Mouse (Mus musculus): Measurements from ENCODE around the gene Fuom. TPM values are rescaled to one million over a fixed set of nuclear protein-coding genes. Genes with fewer than 3 reads are reported as not detected.

Gene Fuom
- polyA plus RNA-seq, 1 experiment from 2014 or later: 75.8 TPM

- Histone ChIP-seq H3K27me3 (ENCODE audit: insufficient read depth, low read length) (no peaks in the 10 kb centered on the region), H3K36me3 (replicated peaks; ENCODE audit: insufficient read depth, low read length) (peaks cover 12% of the 10 kb centered on the region), H3K4me2 (ENCODE audit: low read depth, low read length) (peak overlapping the region; percentile 99), H3K4me1 (ENCODE audit: insufficient read depth) (peaks cover 16% of the 10 kb centered on the region), H3K9ac (replicated peaks) (peak overlapping the region; percentile 84), H3K9me3 (ENCODE audit: low read length) (no peaks in the 10 kb centered on the region), H3K4me3 (ENCODE audit: low read depth, low read length) (peak overlapping the region; percentile 77), H3K27ac (ENCODE audit: low read depth) (peak overlapping the region; percentile 57; the same call in 1 of the 2 replicates)
- ATAC-seq: peak; percentile 99
- TF ChIP-seq CTCF (IDR thresholded peaks at IDR 0.05; ENCODE audit: low read depth) (no peak), EP300 (IDR thresholded peaks at IDR 0.05; ENCODE audit: low read depth) (no peak)
- peak; percentile 96 for DNase-seq
- WGBS (ENCODE audit: insufficient replicate concordance): 2% methylated on average over 39 of the region's 40 CpGs
These were observed 23.2 kb upstream of the Fuom start for GRCm38 (mm10) chr7:140125278-140126021.

DNA sequence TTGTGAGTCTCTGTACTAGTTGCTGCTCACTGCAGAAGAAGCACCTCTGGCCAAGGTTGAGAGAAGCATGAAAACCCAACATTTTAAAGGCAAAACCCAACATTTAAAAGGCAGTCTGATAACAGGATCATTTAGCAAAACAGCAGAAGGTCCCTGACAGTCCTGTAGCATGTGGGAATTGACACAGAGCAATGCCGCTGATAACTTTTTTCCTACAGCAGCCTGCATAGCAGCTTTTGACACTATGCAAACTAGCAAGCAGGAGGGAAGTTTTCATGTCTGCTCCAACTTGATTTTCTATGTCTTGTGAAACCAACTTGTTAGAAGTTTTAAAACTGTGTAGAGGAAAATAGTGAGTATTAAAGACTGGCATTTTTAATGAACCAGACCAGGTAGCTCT, 22.1 kb upstream of the Fuom start:
- Histone ChIP-seq H3K9me3 (ENCODE audit: low read length) (no peaks in the 10 kb centered on the region), H3K4me1 (ENCODE audit: insufficient read depth) (peaks cover 16% of the 10 kb centered on the region), H3K4me2 (ENCODE audit: low read depth, low read length) (no peak overlapping the region), H3K36me3 (replicated peaks; ENCODE audit: insufficient read depth, low read length) (peaks cover 3% of the 10 kb centered on the region), H3K27me3 (ENCODE audit: insufficient read depth, low read length) (no peaks in the 10 kb centered on the region), H3K27ac (ENCODE audit: low read depth) (no peak overlapping the region), H3K4me3 (ENCODE audit: low read depth, low read length) (no peak overlapping the region), H3K9ac (replicated peaks) (no peak overlapping the region)
- 83% methylated on average over 1 of the region's 1 CpGs for WGBS (ENCODE audit: insufficient replicate concordance)
- ATAC-seq: no peak
- no peak for TF ChIP-seq EP300 (IDR thresholded peaks at IDR 0.05; ENCODE audit: low read depth)
- TF ChIP-seq CTCF (IDR thresholded peaks at IDR 0.05; ENCODE audit: low read depth): no peak
- no peak for DNase-seq

DNA sequence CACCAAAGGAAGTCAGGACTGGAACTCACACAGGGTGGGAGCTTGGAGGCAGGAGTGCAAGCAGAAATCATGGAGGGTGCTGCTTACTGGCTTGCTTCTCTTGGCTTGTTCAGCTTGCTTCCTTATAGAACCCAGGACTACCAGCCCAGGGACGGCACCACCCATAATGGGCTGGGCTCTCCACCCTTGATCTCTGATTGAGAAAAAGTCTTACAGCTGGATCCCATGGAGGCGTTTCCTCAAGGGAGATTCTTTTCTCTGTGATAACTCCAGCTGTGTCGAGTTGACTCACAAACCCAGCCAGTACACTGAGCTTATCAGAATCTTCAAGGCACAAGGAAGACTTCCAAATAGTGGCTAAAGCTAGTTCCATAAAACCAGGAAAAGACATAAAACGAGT, 20.5 kb upstream of the Fuom start:
- 33% methylated on average over 4 of the region's 4 CpGs for WGBS (ENCODE audit: insufficient replicate concordance)
- no peak for TF ChIP-seq EP300 (IDR thresholded peaks at IDR 0.05; ENCODE audit: low read depth)
- TF ChIP-seq CTCF (IDR thresholded peaks at IDR 0.05; ENCODE audit: low read depth): no peak

DNA sequence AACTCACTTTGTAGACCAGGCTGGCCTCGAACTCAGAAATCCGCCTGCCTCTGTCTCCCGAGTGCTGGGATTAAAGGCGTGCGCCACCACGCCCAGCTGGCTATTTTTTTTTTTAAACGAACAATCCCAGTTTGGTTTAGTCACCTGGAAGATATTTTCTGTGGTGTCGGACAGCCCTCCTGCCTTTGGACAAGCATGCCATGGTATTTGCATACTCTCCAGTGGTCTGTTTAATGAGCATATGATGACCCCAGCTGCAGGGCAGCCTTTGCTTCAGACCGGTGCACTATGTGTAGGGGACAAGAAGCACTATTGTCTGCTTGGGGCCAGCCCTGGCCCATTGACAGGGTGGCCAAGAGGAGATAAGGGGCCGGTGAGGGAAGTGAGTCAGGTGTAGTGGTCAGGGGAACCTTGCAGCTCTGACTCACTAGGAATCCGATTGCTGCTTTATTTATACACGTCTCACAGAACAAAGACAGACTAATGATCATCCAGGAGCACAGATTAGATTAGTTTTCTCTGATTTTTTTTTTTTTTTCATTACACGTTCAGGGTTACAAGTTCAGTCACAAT, 19.2 kb upstream of the Fuom start:
- no peak for ATAC-seq
- no peaks in the 10 kb centered on the region for H3K36me3 ChIP-seq (replicated peaks; ENCODE audit: insufficient read depth, low read length)
- no peak overlapping the region for H3K4me3 ChIP-seq (ENCODE audit: low read depth, low read length)
- no peak overlapping the region for H3K4me2 ChIP-seq (ENCODE audit: low read depth, low read length)
- no peak overlapping the region for H3K27ac ChIP-seq (ENCODE audit: low read depth)
- 65% methylated on average over 12 of the region's 13 CpGs for WGBS (ENCODE audit: insufficient replicate concordance)
- no peaks in the 10 kb centered on the region for H3K27me3 ChIP-seq (ENCODE audit: insufficient read depth, low read length)
- TF ChIP-seq CTCF (IDR thresholded peaks at IDR 0.05; ENCODE audit: low read depth): no peak
- no peak for TF ChIP-seq EP300 (IDR thresholded peaks at IDR 0.05; ENCODE audit: low read depth)
- no peaks in the 10 kb centered on the region for H3K9me3 ChIP-seq (ENCODE audit: low read length)
- no peak for DNase-seq
- H3K4me1 ChIP-seq (ENCODE audit: insufficient read depth): peaks cover 20% of the 10 kb centered on the region
- no peak overlapping the region for H3K9ac ChIP-seq (replicated peaks)

More for the DNA sequence above, 20.5 kb upstream of the Fuom start:
- no peak for DNase-seq
- Histone ChIP-seq H3K9ac (replicated peaks) (no peak overlapping the region), H3K4me1 (ENCODE audit: insufficient read depth) (peaks cover 16% of the 10 kb centered on the region), H3K27ac (ENCODE audit: low read depth) (no peak overlapping the region), H3K9me3 (ENCODE audit: low read length) (no peaks in the 10 kb centered on the region), H3K4me3 (ENCODE audit: low read depth, low read length) (no peak overlapping the region), H3K4me2 (ENCODE audit: low read depth, low read length) (no peak overlapping the region), H3K36me3 (replicated peaks; ENCODE audit: insufficient read depth, low read length) (no peaks in the 10 kb centered on the region), H3K27me3 (ENCODE audit: insufficient read depth, low read length) (no peaks in the 10 kb centered on the region)
- ATAC-seq: no peak

DNA sequence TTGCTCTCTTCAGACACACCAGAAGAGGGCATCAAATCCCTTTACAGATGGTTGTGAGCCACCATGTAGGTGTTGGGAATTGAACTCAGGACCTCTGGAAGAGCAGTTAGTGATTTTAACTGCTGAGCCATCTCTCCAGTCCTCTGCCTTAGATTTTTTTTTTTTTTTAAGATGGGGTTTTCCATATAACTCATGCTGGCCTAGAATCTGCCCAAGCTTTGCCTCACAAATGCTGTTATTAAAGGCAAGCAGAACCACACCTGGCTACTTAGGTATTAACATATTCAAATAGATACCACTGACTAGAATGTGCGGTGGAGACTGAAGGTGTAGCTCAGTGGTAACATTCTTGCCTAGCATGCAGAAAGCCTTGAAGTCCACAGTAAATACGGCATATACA, 18.2 kb upstream of the Fuom start:
- Histone ChIP-seq H3K27me3 (ENCODE audit: insufficient read depth, low read length) (no peaks in the 10 kb centered on the region), H3K4me2 (ENCODE audit: low read depth, low read length) (no peak overlapping the region), H3K27ac (ENCODE audit: low read depth) (no peak overlapping the region), H3K4me1 (ENCODE audit: insufficient read depth) (peaks cover 15% of the 10 kb centered on the region), H3K9me3 (ENCODE audit: low read length) (no peaks in the 10 kb centered on the region), H3K4me3 (ENCODE audit: low read depth, low read length) (no peak overlapping the region), H3K9ac (replicated peaks) (no peak overlapping the region), H3K36me3 (replicated peaks; ENCODE audit: insufficient read depth, low read length) (no peaks in the 10 kb centered on the region)
- no peak for ATAC-seq
- TF ChIP-seq CTCF (IDR thresholded peaks at IDR 0.05; ENCODE audit: low read depth): no peak
- TF ChIP-seq EP300 (IDR thresholded peaks at IDR 0.05; ENCODE audit: low read depth): no peak
- no peak for DNase-seq
- 94% methylated on average over 2 of the region's 2 CpGs for WGBS (ENCODE audit: insufficient replicate concordance)

DNA sequence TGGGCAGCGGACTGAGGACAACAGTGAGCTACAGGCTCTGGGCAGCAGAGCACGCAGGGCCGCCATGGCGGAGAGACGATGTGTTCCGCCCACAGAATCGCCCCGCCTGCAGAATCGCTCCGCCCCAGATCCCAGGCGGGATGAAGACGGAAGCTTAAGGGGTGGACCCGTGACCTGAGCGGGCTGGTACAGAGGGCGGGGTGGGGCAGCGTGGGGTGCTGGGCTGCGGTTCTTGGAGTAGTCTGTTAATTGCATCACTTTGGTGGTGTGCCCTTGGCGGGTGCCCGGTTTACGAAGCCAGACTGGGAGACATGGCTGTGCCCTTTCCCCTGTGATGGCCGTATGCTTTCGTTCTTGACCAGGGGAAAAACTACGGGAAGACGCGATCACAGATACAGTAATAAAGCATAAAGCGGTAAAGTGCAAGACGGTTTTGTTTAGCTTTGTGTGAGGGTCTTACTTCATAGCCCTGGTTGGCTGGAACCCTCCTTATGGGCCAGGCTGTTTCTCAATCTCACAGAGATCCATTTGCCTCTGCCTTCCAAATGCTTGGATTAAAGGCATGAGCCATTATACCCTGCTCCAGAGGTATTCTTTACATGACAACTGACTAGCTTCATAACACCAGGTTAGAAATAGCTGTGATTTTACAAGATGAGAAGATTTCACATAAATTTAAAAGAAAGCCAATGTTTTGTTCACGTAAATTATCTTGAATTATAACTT, 14.3 kb upstream of the Fuom start, which contains the start of gene Echs1:
TSS of gene Echs1 (minus strand) at position 148 of the 726 bp plus-strand sequence.
- peaks cover 11% of the 10 kb centered on the region; the same call in 1 of the 2 replicates for H3K36me3 ChIP-seq (replicated peaks; ENCODE audit: insufficient read depth, low read length)
- 3% methylated on average over 27 of the region's 28 CpGs for WGBS (ENCODE audit: insufficient replicate concordance)
- H3K27ac ChIP-seq (ENCODE audit: low read depth): peak within 1 kb of the TSS; percentile 98
- H3K4me3 ChIP-seq (ENCODE audit: low read depth, low read length): peak within 1 kb of the TSS; percentile 78
- peak; percentile 81 for TF ChIP-seq EP300 (IDR thresholded peaks at IDR 0.05; ENCODE audit: low read depth)
- TF ChIP-seq CTCF (IDR thresholded peaks at IDR 0.05; ENCODE audit: low read depth): no peak
- ATAC-seq (peak; percentile 90), DNase-seq (peak; percentile 94)
- H3K27me3 ChIP-seq (ENCODE audit: insufficient read depth, low read length): no peaks in the 10 kb centered on the region
- H3K4me1 ChIP-seq (ENCODE audit: insufficient read depth): peaks cover 12% of the 10 kb centered on the region
- H3K9ac ChIP-seq (replicated peaks): peak within 1 kb of the TSS; percentile 82
- H3K9me3 ChIP-seq (ENCODE audit: low read length): no peaks in the 10 kb centered on the region
- peak within 1 kb of the TSS; percentile 98 for H3K4me2 ChIP-seq (ENCODE audit: low read depth, low read length)
